Mouse (Mus musculus): ENCODE measurements around the gene Eng. TPM values are rescaled to one million over a fixed set of nuclear protein-coding genes. Genes with fewer than 3 reads are reported as not detected.
A peak's percentile ranks its signal among the peaks of the same experiment; 100 is the strongest.

Gene Eng
- polyA plus RNA-seq (2014; fragmentation: Nextera tagmentation; extraction: Ambion mirVana): 13.5 and 23.8 TPM in 2 replicates

GRCm38 (mm10) chr2:32646379-32647056 is at the start of gene Eng:
Gene Eng (plus strand): TSS chr2:32646595.
- H3K27me3 ChIP-seq (ENCODE audit: control insufficient read depth, insufficient read depth, low read length): no peaks in the 10 kb centered on the region
- no peaks in the 10 kb centered on the region for H3K36me3 ChIP-seq (ENCODE audit: control insufficient read depth, insufficient read depth, low read length)
- ATAC-seq (ENCODE audit: low FRiP score, low TSS enrichment) (no peak), DNase-seq (no peak)
- no peaks in the 10 kb centered on the region for H3K4me1 ChIP-seq (ENCODE audit: control insufficient read depth, insufficient read depth, low read length)
- no peak within 1 kb of the TSS for H3K9ac ChIP-seq (replicated peaks; ENCODE audit: low read length)
- H3K4me3 ChIP-seq (replicated peaks; ENCODE audit: low read depth, low read length): 0 out of 2 replicates have a peak within 1 kb of the TSS, but pooled peaks have one; percentile 7
- WGBS: 58% methylated on average over 31 of the region's 31 CpGs
- H3K4me2 ChIP-seq (ENCODE audit: low read length): no peak within 1 kb of the TSS
- no peaks in the 10 kb centered on the region for H3K9me3 ChIP-seq (ENCODE audit: control insufficient read depth, low read length)
- no peak within 1 kb of the TSS for H3K27ac ChIP-seq (replicated peaks; ENCODE audit: low read depth, low read length)

- Histone ChIP-seq H3K27ac (replicated peaks; ENCODE audit: low read depth, low read length) (no peak overlapping the region), H3K9me3 (ENCODE audit: control insufficient read depth, low read length) (no peaks in the 10 kb centered on the region), H3K4me1 (ENCODE audit: control insufficient read depth, insufficient read depth, low read length) (no peaks in the 10 kb centered on the region), H3K4me2 (ENCODE audit: low read length) (no peak overlapping the region), H3K36me3 (ENCODE audit: control insufficient read depth, insufficient read depth, low read length) (no peaks in the 10 kb centered on the region), H3K4me3 (replicated peaks; ENCODE audit: low read depth, low read length) (no peak overlapping the region), H3K9ac (replicated peaks; ENCODE audit: low read length) (no peak overlapping the region), H3K27me3 (ENCODE audit: control insufficient read depth, insufficient read depth, low read length) (no peaks in the 10 kb centered on the region)
- no peak for DNase-seq
- ATAC-seq (ENCODE audit: low FRiP score, low TSS enrichment): no peak
- WGBS: 81% methylated on average over 13 of the region's 13 CpGs
Measured at GRCm38 (mm10) chr2:32596725-32597124, 49.7 kb upstream of the Eng start.

- WGBS: 87% methylated on average over 5 of the region's 5 CpGs
- no peak for ATAC-seq (ENCODE audit: low FRiP score, low TSS enrichment)
- no peak overlapping the region for H3K27ac ChIP-seq (replicated peaks; ENCODE audit: low read depth, low read length)
Measured at GRCm38 (mm10) chr2:32597248-32597647, 49.1 kb upstream of the Eng start.

GRCm38 (mm10) chr2:32597699-32598098 is 48.7 kb upstream of the Eng start:
- Histone ChIP-seq H3K27ac (replicated peaks; ENCODE audit: low read depth, low read length) (no peak overlapping the region), H3K9ac (replicated peaks; ENCODE audit: low read length) (no peak overlapping the region), H3K4me1 (ENCODE audit: control insufficient read depth, insufficient read depth, low read length) (0 out of 2 replicates have a peak, but pooled peaks cover 3% of the 10 kb centered on the region), H3K4me2 (ENCODE audit: low read length) (no peak overlapping the region), H3K27me3 (ENCODE audit: control insufficient read depth, insufficient read depth, low read length) (no peaks in the 10 kb centered on the region), H3K9me3 (ENCODE audit: control insufficient read depth, low read length) (no peaks in the 10 kb centered on the region), H3K36me3 (ENCODE audit: control insufficient read depth, insufficient read depth, low read length) (no peaks in the 10 kb centered on the region), H3K4me3 (replicated peaks; ENCODE audit: low read depth, low read length) (no peak overlapping the region)
- no peak for DNase-seq
- 86% methylated on average over 5 of the region's 5 CpGs for WGBS
- ATAC-seq (ENCODE audit: low FRiP score, low TSS enrichment): no peak

More at GRCm38 (mm10) chr2:32597248-32597647, 49.1 kb upstream of the Eng start:
- no peak for DNase-seq
- H3K27me3 ChIP-seq (ENCODE audit: control insufficient read depth, insufficient read depth, low read length): no peaks in the 10 kb centered on the region
- no peak overlapping the region for H3K4me2 ChIP-seq (ENCODE audit: low read length)
- H3K36me3 ChIP-seq (ENCODE audit: control insufficient read depth, insufficient read depth, low read length): no peaks in the 10 kb centered on the region
- H3K4me3 ChIP-seq (replicated peaks; ENCODE audit: low read depth, low read length): no peak overlapping the region
- no peaks in the 10 kb centered on the region for H3K9me3 ChIP-seq (ENCODE audit: control insufficient read depth, low read length)
- no peak overlapping the region for H3K9ac ChIP-seq (replicated peaks; ENCODE audit: low read length)
- no peaks in the 10 kb centered on the region for H3K4me1 ChIP-seq (ENCODE audit: control insufficient read depth, insufficient read depth, low read length)

GRCm38 (mm10) chr2:32598506-32598905 is 47.9 kb upstream of the Eng start:
- no peak overlapping the region for H3K4me2 ChIP-seq (ENCODE audit: low read length)
- ATAC-seq (ENCODE audit: low FRiP score, low TSS enrichment): no peak
- H3K27ac ChIP-seq (replicated peaks; ENCODE audit: low read depth, low read length): no peak overlapping the region
- no peaks in the 10 kb centered on the region for H3K36me3 ChIP-seq (ENCODE audit: control insufficient read depth, insufficient read depth, low read length)
- H3K9me3 ChIP-seq (ENCODE audit: control insufficient read depth, low read length): no peaks in the 10 kb centered on the region
- no peaks in the 10 kb centered on the region for H3K27me3 ChIP-seq (ENCODE audit: control insufficient read depth, insufficient read depth, low read length)
- H3K4me3 ChIP-seq (replicated peaks; ENCODE audit: low read depth, low read length): no peak overlapping the region
- H3K9ac ChIP-seq (replicated peaks; ENCODE audit: low read length): no peak overlapping the region
- H3K4me1 ChIP-seq (ENCODE audit: control insufficient read depth, insufficient read depth, low read length): 0 out of 2 replicates have a peak, but pooled peaks cover 3% of the 10 kb centered on the region
- DNase-seq: no peak
- WGBS: 96% methylated on average over 8 of the region's 8 CpGs

GRCm38 (mm10) chr2:32599409-32599808 is 47.0 kb upstream of the Eng start, which contains the start of gene St6galnac6:
Gene St6galnac6 (plus strand): TSS chr2:32599709.
- WGBS: 88% methylated on average over 3 of the region's 3 CpGs
- H3K27me3 ChIP-seq (ENCODE audit: control insufficient read depth, insufficient read depth, low read length): no peaks in the 10 kb centered on the region
- no peak for DNase-seq
- H3K9me3 ChIP-seq (ENCODE audit: control insufficient read depth, low read length): no peaks in the 10 kb centered on the region
- no peak within 1 kb of the TSS for H3K27ac ChIP-seq (replicated peaks; ENCODE audit: low read depth, low read length)
- H3K4me2 ChIP-seq (ENCODE audit: low read length): no peak within 1 kb of the TSS
- no peaks in the 10 kb centered on the region for H3K36me3 ChIP-seq (ENCODE audit: control insufficient read depth, insufficient read depth, low read length)
- ATAC-seq (ENCODE audit: low FRiP score, low TSS enrichment): no peak
- H3K4me1 ChIP-seq (ENCODE audit: control insufficient read depth, insufficient read depth, low read length): 0 out of 2 replicates have a peak, but pooled peaks cover 3% of the 10 kb centered on the region
- H3K4me3 ChIP-seq (replicated peaks; ENCODE audit: low read depth, low read length): no peak within 1 kb of the TSS
- H3K9ac ChIP-seq (replicated peaks; ENCODE audit: low read length): no peak within 1 kb of the TSS

- Histone ChIP-seq H3K4me3 (replicated peaks; ENCODE audit: low read depth, low read length) (no peak overlapping the region), H3K9me3 (ENCODE audit: control insufficient read depth, low read length) (no peaks in the 10 kb centered on the region), H3K4me2 (ENCODE audit: low read length) (no peak overlapping the region), H3K4me1 (ENCODE audit: control insufficient read depth, insufficient read depth, low read length) (0 out of 2 replicates have a peak, but pooled peaks cover 3% of the 10 kb centered on the region), H3K27ac (replicated peaks; ENCODE audit: low read depth, low read length) (no peak overlapping the region), H3K9ac (replicated peaks; ENCODE audit: low read length) (no peak overlapping the region), H3K36me3 (ENCODE audit: control insufficient read depth, insufficient read depth, low read length) (no peaks in the 10 kb centered on the region), H3K27me3 (ENCODE audit: control insufficient read depth, insufficient read depth, low read length) (no peaks in the 10 kb centered on the region)
- 42% methylated on average over 8 of the region's 8 CpGs for WGBS
- ATAC-seq (ENCODE audit: low FRiP score, low TSS enrichment) (no peak), DNase-seq (peak; percentile 49)
Measured at GRCm38 (mm10) chr2:32601417-32602065, 44.9 kb upstream of the Eng start.

GRCm38 (mm10) chr2:32602600-32603054 is 43.8 kb upstream of the Eng start:
- 0 out of 2 replicates have a peak, but pooled peaks cover 3% of the 10 kb centered on the region for H3K4me1 ChIP-seq (ENCODE audit: control insufficient read depth, insufficient read depth, low read length)
- no peaks in the 10 kb centered on the region for H3K9me3 ChIP-seq (ENCODE audit: control insufficient read depth, low read length)
- WGBS: 1% methylated on average over 11 of the region's 11 CpGs
- no peak overlapping the region for H3K9ac ChIP-seq (replicated peaks; ENCODE audit: low read length)
- DNase-seq: peak; percentile 83
- peak overlapping the region; percentile 37 for H3K4me2 ChIP-seq (ENCODE audit: low read length)
- ATAC-seq (ENCODE audit: low FRiP score, low TSS enrichment): no peak
- H3K27ac ChIP-seq (replicated peaks; ENCODE audit: low read depth, low read length): no peak overlapping the region
- no peaks in the 10 kb centered on the region for H3K36me3 ChIP-seq (ENCODE audit: control insufficient read depth, insufficient read depth, low read length)
- no peaks in the 10 kb centered on the region for H3K27me3 ChIP-seq (ENCODE audit: control insufficient read depth, insufficient read depth, low read length)
- H3K4me3 ChIP-seq (replicated peaks; ENCODE audit: low read depth, low read length): no peak overlapping the region
